Mouse (Mus musculus): Measurements from ENCODE around the gene Fam193a. TPM values are rescaled to one million over a fixed set of nuclear protein-coding genes. Genes with fewer than 3 reads are reported as not detected.

The Fam193a gene
- polyA plus RNA-seq, 1 experiment from 2014 or later, result 18.3 TPM

DNA sequence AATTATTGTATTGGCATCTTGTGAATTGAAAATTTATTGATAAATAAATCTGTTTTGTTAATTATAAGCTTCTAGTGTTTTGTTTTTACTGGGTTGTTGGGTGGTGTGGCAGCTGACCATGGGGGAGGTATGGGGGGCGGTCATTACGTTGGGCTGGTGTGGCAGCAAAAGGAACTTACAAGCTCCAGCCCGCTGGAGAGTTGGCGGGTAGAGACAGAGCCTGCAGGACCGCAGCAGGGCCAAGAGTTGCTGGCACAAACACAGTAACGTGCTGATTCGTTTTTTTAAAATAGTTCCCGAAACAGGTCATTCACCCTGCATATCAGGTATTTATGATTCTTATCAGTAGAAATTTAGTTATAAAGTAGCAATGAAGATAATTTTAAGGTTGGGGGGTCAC lies 23.5 kb downstream of the Fam193a start:
- Histone ChIP-seq H3K36me3 (0 out of 2 replicates have a peak, but pooled peaks cover 3% of the 10 kb centered on the region), H3K4me1 (0 out of 2 replicates have a peak, but pooled peaks cover 2% of the 10 kb centered on the region), H3K4me2 (replicated peaks) (no peak overlapping the region), H3K9ac (no peak overlapping the region), H3K27ac (no peak overlapping the region), H3K9me3 (no peaks in the 10 kb centered on the region), H3K27me3 (no peaks in the 10 kb centered on the region), H3K4me3 (no peak overlapping the region)
- ATAC-seq (ENCODE audit: low FRiP score, low read depth), result no peak
- WGBS, result 92% methylated on average over 8 of the region's 8 CpGs

GRCm38 (mm10) chr5:34395347-34395746 lies 25.6 kb downstream of the Fam193a start:
- WGBS, result 87% methylated on average over 1 of the region's 1 CpGs

GRCm38 (mm10) chr5:34395850-34396540 lies 26.3 kb downstream of the Fam193a start:
- Histone ChIP-seq H3K4me2 (replicated peaks) (no peak overlapping the region), H3K36me3 (no peaks in the 10 kb centered on the region), H3K9ac (no peak overlapping the region), H3K9me3 (no peaks in the 10 kb centered on the region), H3K27me3 (no peaks in the 10 kb centered on the region), H3K4me3 (no peak overlapping the region), H3K4me1 (0 out of 2 replicates have a peak, but pooled peaks cover 2% of the 10 kb centered on the region), H3K27ac (no peak overlapping the region)
- WGBS, result 92% methylated on average over 2 of the region's 2 CpGs
- no peak for ATAC-seq (ENCODE audit: low FRiP score, low read depth)

More at GRCm38 (mm10) chr5:34395347-34395746, 25.6 kb downstream of the Fam193a start:
- Histone ChIP-seq H3K9ac (no peak overlapping the region), H3K4me2 (replicated peaks) (no peak overlapping the region), H3K4me1 (0 out of 2 replicates have a peak, but pooled peaks cover 2% of the 10 kb centered on the region), H3K4me3 (no peak overlapping the region), H3K27ac (no peak overlapping the region), H3K36me3 (0 out of 2 replicates have a peak, but pooled peaks cover 3% of the 10 kb centered on the region), H3K9me3 (no peaks in the 10 kb centered on the region), H3K27me3 (no peaks in the 10 kb centered on the region)
- no peak for ATAC-seq (ENCODE audit: low FRiP score, low read depth)

DNA sequence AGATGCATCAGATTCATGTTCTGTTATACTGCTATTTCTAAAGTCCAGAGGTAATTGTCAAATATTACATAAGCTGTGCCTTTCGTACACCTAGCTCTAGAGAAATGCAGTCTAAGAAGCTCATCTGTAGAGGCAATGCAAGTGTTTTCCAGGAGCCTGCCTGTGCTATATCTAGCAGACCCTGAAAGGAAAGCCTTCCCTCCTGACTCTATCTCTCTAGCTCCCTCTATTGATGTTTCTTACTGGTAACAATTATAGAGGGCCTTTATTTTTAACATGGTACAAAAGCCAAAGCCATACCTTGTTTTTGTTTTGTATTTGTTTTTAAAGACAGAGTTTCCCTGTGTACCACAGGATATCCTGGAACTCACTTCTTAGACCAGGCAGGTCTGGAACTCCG lies 28.1 kb downstream of the Fam193a start:
- 92% methylated on average over 2 of the region's 2 CpGs for WGBS
- Histone ChIP-seq H3K9me3 (no peaks in the 10 kb centered on the region), H3K27me3 (no peaks in the 10 kb centered on the region), H3K4me2 (replicated peaks) (no peak overlapping the region), H3K4me3 (no peak overlapping the region), H3K4me1 (0 out of 2 replicates have a peak, but pooled peaks cover 8% of the 10 kb centered on the region), H3K36me3 (no peaks in the 10 kb centered on the region), H3K9ac (no peak overlapping the region), H3K27ac (no peak overlapping the region)
- no peak for ATAC-seq (ENCODE audit: low FRiP score, low read depth)

- WGBS, result 74% methylated on average over 1 of the region's 1 CpGs
- H3K9me3 ChIP-seq, result no peaks in the 10 kb centered on the region
- H3K27ac ChIP-seq, result no peak overlapping the region
- H3K36me3 ChIP-seq, result no peaks in the 10 kb centered on the region
- H3K9ac ChIP-seq, result no peak overlapping the region
- no peak overlapping the region for H3K4me3 ChIP-seq
- H3K27me3 ChIP-seq, result no peaks in the 10 kb centered on the region
- no peak overlapping the region for H3K4me2 ChIP-seq (replicated peaks)
- ATAC-seq (ENCODE audit: low FRiP score, low read depth), result no peak
- peaks cover 8% of the 10 kb centered on the region; the same call in 1 of the 2 replicates for H3K4me1 ChIP-seq
Measured at GRCm38 (mm10) chr5:34398326-34398725, 28.6 kb downstream of the Fam193a start.

- WGBS, result 92% methylated on average over 6 of the region's 6 CpGs
- no peak for ATAC-seq (ENCODE audit: low FRiP score, low read depth)
- H3K4me2 ChIP-seq (replicated peaks), result no peak overlapping the region
Measured at GRCm38 (mm10) chr5:34407366-34407918, 37.7 kb downstream of the Fam193a start.

DNA sequence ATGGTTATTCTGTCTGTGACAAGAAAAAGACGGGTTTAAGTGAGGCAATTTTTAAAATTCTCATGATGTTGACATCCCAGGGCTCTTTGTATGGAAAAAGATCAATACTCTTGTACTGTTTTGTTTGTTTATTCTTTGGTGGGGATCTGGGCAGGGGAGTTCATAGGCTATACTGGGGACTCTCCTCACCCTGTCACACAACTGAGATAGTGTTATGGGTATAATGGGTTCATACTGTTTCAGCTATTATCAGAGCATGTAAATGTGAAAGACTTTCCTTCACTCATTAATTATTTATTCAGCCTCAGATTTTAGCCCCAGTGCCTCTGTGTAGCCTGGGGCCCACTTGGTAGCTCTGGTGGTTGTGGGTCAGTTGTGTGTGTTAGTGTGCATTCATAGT lies 39.3 kb downstream of the Fam193a start:
- ATAC-seq (ENCODE audit: low FRiP score, low read depth), result no peak
- no peak overlapping the region for H3K4me2 ChIP-seq (replicated peaks)
- no peaks in the 10 kb centered on the region for H3K9me3 ChIP-seq
- WGBS, result 89% methylated on average over 1 of the region's 1 CpGs
- no peaks in the 10 kb centered on the region for H3K4me1 ChIP-seq
- H3K4me3 ChIP-seq, result no peak overlapping the region
- H3K36me3 ChIP-seq, result peaks cover 15% of the 10 kb centered on the region
- H3K27me3 ChIP-seq, result no peaks in the 10 kb centered on the region
- no peak overlapping the region for H3K27ac ChIP-seq
- H3K9ac ChIP-seq, result no peak overlapping the region

More at GRCm38 (mm10) chr5:34407366-34407918, 37.7 kb downstream of the Fam193a start:
- no peak overlapping the region for H3K9ac ChIP-seq
- H3K36me3 ChIP-seq, result peaks cover 5% of the 10 kb centered on the region; the same call in 1 of the 2 replicates
- H3K4me3 ChIP-seq, result no peak overlapping the region
- H3K27me3 ChIP-seq, result no peaks in the 10 kb centered on the region
- peaks cover 3% of the 10 kb centered on the region; the same call in 1 of the 2 replicates for H3K4me1 ChIP-seq
- no peaks in the 10 kb centered on the region for H3K9me3 ChIP-seq
- no peak overlapping the region for H3K27ac ChIP-seq

DNA sequence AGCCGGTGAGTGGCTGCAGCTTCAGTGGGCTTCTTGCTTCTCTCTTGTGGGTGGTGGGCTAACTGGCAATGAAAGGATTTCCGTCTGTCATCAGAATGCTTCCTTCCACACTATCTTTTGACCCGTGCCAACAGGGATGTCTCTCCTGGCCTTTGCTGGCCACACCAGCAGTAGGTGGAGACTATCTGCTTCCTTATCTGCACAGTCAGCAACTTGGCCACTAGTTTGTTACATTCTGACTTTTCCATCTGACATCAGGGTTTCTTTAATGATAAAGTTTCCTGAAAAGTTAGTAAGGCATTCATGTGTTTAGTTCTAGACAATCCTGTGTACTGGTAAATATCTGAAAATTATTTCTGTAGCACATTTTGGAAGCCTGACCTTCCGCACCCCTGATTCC lies 41.1 kb downstream of the Fam193a start:
- 91% methylated on average over 4 of the region's 4 CpGs for WGBS
- no peak for ATAC-seq (ENCODE audit: low FRiP score, low read depth)
- H3K36me3 ChIP-seq, result peaks cover 22% of the 10 kb centered on the region

GRCm38 (mm10) chr5:34413921-34414320 lies 44.2 kb downstream of the Fam193a start:
- Histone ChIP-seq H3K9ac (no peak overlapping the region), H3K4me3 (no peak overlapping the region), H3K27ac (no peak overlapping the region), H3K9me3 (no peaks in the 10 kb centered on the region), H3K4me2 (replicated peaks) (no peak overlapping the region), H3K27me3 (no peaks in the 10 kb centered on the region), H3K4me1 (no peaks in the 10 kb centered on the region), H3K36me3 (peaks cover 26% of the 10 kb centered on the region)
- no peak for ATAC-seq (ENCODE audit: low FRiP score, low read depth)
- 82% methylated on average over 2 of the region's 2 CpGs for WGBS

More for the DNA sequence above, 41.1 kb downstream of the Fam193a start:
- Histone ChIP-seq H3K9me3 (no peaks in the 10 kb centered on the region), H3K9ac (no peak overlapping the region), H3K27ac (no peak overlapping the region), H3K4me2 (replicated peaks) (no peak overlapping the region), H3K4me1 (no peaks in the 10 kb centered on the region), H3K27me3 (no peaks in the 10 kb centered on the region), H3K4me3 (no peak overlapping the region)

DNA sequence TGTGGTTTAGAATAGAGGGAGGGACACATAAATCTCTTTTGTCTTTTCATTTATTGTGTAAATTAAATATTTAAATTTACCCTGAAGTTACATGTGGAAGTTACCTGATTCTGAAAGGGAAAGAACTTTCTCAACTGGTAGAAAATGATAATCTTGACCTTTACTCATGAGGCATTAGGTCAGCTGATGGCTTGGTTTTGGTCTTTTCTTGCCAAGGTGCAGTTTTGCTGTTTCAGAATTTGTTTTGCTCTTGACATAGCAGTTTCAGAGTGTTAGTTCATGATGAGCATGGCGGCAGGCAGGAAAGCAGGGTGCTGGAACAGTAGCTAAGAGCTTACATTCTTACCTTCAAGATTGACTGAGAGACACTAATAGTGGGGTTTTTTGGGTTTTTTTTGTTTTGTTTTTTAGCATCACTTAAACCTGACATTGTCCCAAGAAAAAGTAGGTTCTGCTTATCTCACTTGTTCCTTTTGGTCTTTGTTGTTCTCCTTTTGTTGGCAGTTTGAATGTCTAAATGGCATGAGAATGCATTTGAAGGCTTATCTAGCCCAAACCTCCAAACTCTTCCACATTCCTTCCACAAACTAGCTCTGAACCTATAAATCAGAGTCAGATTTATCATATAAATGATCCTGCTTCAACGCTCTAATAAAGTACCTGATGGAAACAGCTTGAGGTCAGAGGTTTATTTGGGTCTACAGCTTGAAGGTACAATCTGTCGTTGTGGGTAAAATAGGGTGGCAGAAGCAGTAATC lies 47.7 kb downstream of the Fam193a start:
- WGBS, result 79% methylated on average over 3 of the region's 3 CpGs
- Histone ChIP-seq H3K4me1 (no peaks in the 10 kb centered on the region), H3K36me3 (peaks cover 50% of the 10 kb centered on the region), H3K4me2 (replicated peaks) (no peak overlapping the region), H3K27me3 (no peaks in the 10 kb centered on the region), H3K9ac (no peak overlapping the region), H3K27ac (no peak overlapping the region), H3K4me3 (no peak overlapping the region), H3K9me3 (no peaks in the 10 kb centered on the region)
- ATAC-seq (ENCODE audit: low FRiP score, low read depth), result no peak

DNA sequence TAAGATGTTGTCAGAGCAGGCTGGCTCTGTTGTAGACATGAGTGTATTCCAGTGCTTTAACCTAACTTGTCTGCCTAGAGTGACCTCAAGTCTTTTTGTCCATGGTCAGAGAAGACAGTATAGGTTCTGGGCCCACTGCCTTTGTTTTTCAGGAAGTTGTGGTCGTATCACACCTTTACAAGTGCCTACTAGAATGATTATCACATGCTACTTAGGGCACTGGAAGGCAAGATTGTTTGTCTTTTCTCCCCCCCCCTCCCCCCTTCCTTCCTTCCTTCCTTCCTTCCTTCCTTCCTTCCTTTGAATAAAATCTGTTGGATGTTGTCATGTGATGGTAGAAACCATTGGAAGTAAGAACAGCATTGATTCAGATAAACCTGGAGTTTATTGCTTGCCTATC lies 49.5 kb downstream of the Fam193a start:
- Histone ChIP-seq H3K9me3 (no peaks in the 10 kb centered on the region), H3K4me1 (no peaks in the 10 kb centered on the region), H3K9ac (no peak overlapping the region), H3K36me3 (peaks cover 46% of the 10 kb centered on the region), H3K4me2 (replicated peaks) (no peak overlapping the region), H3K27ac (no peak overlapping the region), H3K4me3 (no peak overlapping the region), H3K27me3 (no peaks in the 10 kb centered on the region)
- no peak for ATAC-seq (ENCODE audit: low FRiP score, low read depth)
- WGBS, result 78% methylated on average over 1 of the region's 1 CpGs

GRCm38 (mm10) chr5:34430776-34431175 lies 61.0 kb downstream of the Fam193a start:
- no peaks in the 10 kb centered on the region for H3K27me3 ChIP-seq
- H3K4me2 ChIP-seq (replicated peaks), result no peak overlapping the region
- H3K4me3 ChIP-seq, result no peak overlapping the region
- no peak for ATAC-seq (ENCODE audit: low FRiP score, low read depth)
- H3K9me3 ChIP-seq, result no peaks in the 10 kb centered on the region
- no peaks in the 10 kb centered on the region for H3K4me1 ChIP-seq
- no peak overlapping the region for H3K27ac ChIP-seq
- H3K36me3 ChIP-seq, result peaks cover 90% of the 10 kb centered on the region
- 88% methylated on average over 3 of the region's 3 CpGs for WGBS
- H3K9ac ChIP-seq, result no peak overlapping the region

All from limb, embryonic 13.5 days (tissue).